In genomic region chr15:101300128-101300527, GRCm38 (mm10) we compare ENCODE assay signal across 31 mouse cellular contexts. TPM values are rescaled to one million over a fixed set of nuclear protein-coding genes. Genes with fewer than 3 reads are reported as not detected.
DNase-seq lines count a peak whose midpoint lies in the region; ATAC-seq and TF ChIP-seq lines count a peak whose summit lies in the region.
"Had no signal": no experiment of that assay in that cellular context is flagged by ENCODE, and none has a peak within 500 bp of the region (broad histone marks: within the 10 kb centered on the region; RNA-seq: fewer than 3 reads in every experiment).

No protein-coding gene starts in this region.

- H3K4me2 ChIP-seq in heart, embryonic 15.5 days, result no peak overlapping the region
- H3K4me2 ChIP-seq in liver, embryonic 12.5 days, result no peak overlapping the region
- H3K4me2 ChIP-seq in liver, embryonic 13.5 days, result no peak overlapping the region
- no peak overlapping the region for H3K4me2 ChIP-seq in stomach, postnatal 0 days (replicated peaks; ENCODE audit: low read depth)
- H3K4me2 ChIP-seq: embryonic facial prominence, embryonic 12.5 days; midbrain, embryonic 15.5 days; neural tube, embryonic 15.5 days had no signal

- H3K27me3 ChIP-seq in heart, embryonic 15.5 days, result no peaks in the 10 kb centered on the region
- no peaks in the 10 kb centered on the region for H3K27me3 ChIP-seq in liver, embryonic 12.5 days (replicated peaks)
- no peaks in the 10 kb centered on the region for H3K27me3 ChIP-seq in liver, embryonic 13.5 days
- H3K27me3 ChIP-seq in stomach, postnatal 0 days (ENCODE audit: control insufficient read depth, insufficient read depth, low read length), result no peaks in the 10 kb centered on the region
- H3K27me3 ChIP-seq: embryonic facial prominence, embryonic 12.5 days; midbrain, embryonic 15.5 days; neural tube, embryonic 15.5 days had no signal

- TF ChIP-seq EP300 in stomach, postnatal 0 days (optimal IDR thresholded peaks at IDR 0.05), result no peak

- H3K4me3 ChIP-seq in heart, embryonic 15.5 days, result no peak overlapping the region
- no peak overlapping the region for H3K4me3 ChIP-seq in liver, embryonic 12.5 days
- no peak overlapping the region for H3K4me3 ChIP-seq in liver, embryonic 13.5 days (replicated peaks)
- no peak overlapping the region for H3K4me3 ChIP-seq in stomach, postnatal 0 days (ENCODE audit: low read depth, low read length)
- H3K4me3 ChIP-seq: embryonic facial prominence, embryonic 12.5 days; midbrain, embryonic 10.5 days; midbrain, embryonic 15.5 days; neural tube, embryonic 15.5 days had no signal

- TF ChIP-seq CTCF in stomach, postnatal 0 days (IDR thresholded peaks at IDR 0.05; ENCODE audit: low read depth), result no peak

- no peak for ATAC-seq in heart, embryonic 15.5 days (replicated peaks; ENCODE audit: insufficient number of reproducible peaks, insufficient read depth, low FRiP score, low read depth)
- no peak for ATAC-seq in liver, embryonic 12.5 days
- 0 out of 2 replicates have a peak, but pooled peaks have one; percentile 41 for ATAC-seq in liver, embryonic 13.5 days (ENCODE audit: low read depth)
- ATAC-seq in stomach, postnatal 0 days (ENCODE audit: low FRiP score, low TSS enrichment), result 0 out of 2 replicates have a peak, but pooled peaks have one; percentile 23
- ATAC-seq: activated CD4-positive, CD25-positive, alpha-beta regulatory T cell, adult 4 months; forebrain, embryonic 14.5 days; hindbrain, embryonic 16.5 days; midbrain, embryonic 15.5 days had no signal

- no peaks in the 10 kb centered on the region for H3K9me3 ChIP-seq in heart, embryonic 15.5 days (replicated peaks)
- H3K9me3 ChIP-seq in liver, embryonic 12.5 days (replicated peaks), result no peaks in the 10 kb centered on the region
- no peaks in the 10 kb centered on the region for H3K9me3 ChIP-seq in liver, embryonic 13.5 days (replicated peaks)
- no peaks in the 10 kb centered on the region for H3K9me3 ChIP-seq in stomach, postnatal 0 days (ENCODE audit: control insufficient read depth, low read length)
- H3K9me3 ChIP-seq: embryonic facial prominence, embryonic 12.5 days; midbrain, embryonic 10.5 days; midbrain, embryonic 15.5 days; neural tube, embryonic 15.5 days had no signal

- H3K36me3 ChIP-seq in heart, embryonic 15.5 days, result no peaks in the 10 kb centered on the region
- no peaks in the 10 kb centered on the region for H3K36me3 ChIP-seq in liver, embryonic 12.5 days
- H3K36me3 ChIP-seq in liver, embryonic 13.5 days, result no peaks in the 10 kb centered on the region
- H3K36me3 ChIP-seq in stomach, postnatal 0 days (ENCODE audit: control insufficient read depth, insufficient read depth, low read length), result no peaks in the 10 kb centered on the region
- H3K36me3 ChIP-seq: embryonic facial prominence, embryonic 12.5 days; midbrain, embryonic 10.5 days; midbrain, embryonic 15.5 days; neural tube, embryonic 15.5 days had no signal

- no peak for DNase-seq in heart, adult 9 months (ENCODE audit: low spot score in 2 of 2)
- no peak for DNase-seq in liver
- no peak for DNase-seq in liver, embryonic 13.5 days
- no peak for DNase-seq in stomach, postnatal 0 days (ENCODE audit: low spot score)
- DNase-seq in frontal cortex, postnatal 25 days (ENCODE audit: low spot score in 2 of 2), result no peak
- DNase-seq: adrenal gland, adult 2 months; B cell, adult 2 months; cerebellum, adult 2 months; cerebellum, postnatal 14 days; heart, postnatal 14 days; kidney, adult 8-10 months; layer of hippocampus, postnatal 36 days; left cerebral cortex, postnatal 4 days; lung, adult 18-20 months; lung, postnatal 10 days; retina, postnatal 1 day; right cerebral cortex, postnatal 14 days; thymus, adult 18-20 months; thymus, postnatal 36 days had no signal

- peaks cover 22% of the 10 kb centered on the region for H3K4me1 ChIP-seq in heart, embryonic 15.5 days (replicated peaks)
- peaks cover 22% of the 10 kb centered on the region for H3K4me1 ChIP-seq in liver, embryonic 12.5 days
- H3K4me1 ChIP-seq in liver, embryonic 13.5 days (replicated peaks), result peaks cover 21% of the 10 kb centered on the region
- no peaks in the 10 kb centered on the region for H3K4me1 ChIP-seq in stomach, postnatal 0 days (replicated peaks; ENCODE audit: control insufficient read depth, insufficient read depth)
- H3K4me1 ChIP-seq: midbrain, embryonic 15.5 days had no signal

- peak overlapping the region; percentile 64 for H3K27ac ChIP-seq in heart, embryonic 15.5 days
- 0 out of 2 replicates have a peak overlapping the region, but pooled peaks have one; percentile 28 for H3K27ac ChIP-seq in liver, embryonic 12.5 days
- no peak overlapping the region for H3K27ac ChIP-seq in liver, embryonic 13.5 days
- no peak overlapping the region for H3K27ac ChIP-seq in stomach, postnatal 0 days (replicated peaks)
- H3K27ac ChIP-seq: embryonic facial prominence, embryonic 12.5 days; kidney, postnatal 0 days; macrophage; midbrain, embryonic 10.5 days; midbrain, embryonic 15.5 days; neural tube, embryonic 15.5 days had no signal

- WGBS in heart, embryonic 15.5 days, result 38% methylated on average over 6 of the region's 6 CpGs
- 11% methylated on average over 6 of the region's 6 CpGs for WGBS in liver, embryonic 12.5 days (ENCODE audit: insufficient replicate concordance)
- WGBS in liver, embryonic 13.5 days (ENCODE audit: insufficient replicate concordance), result 16% methylated on average over 6 of the region's 6 CpGs
- WGBS in stomach, postnatal 0 days, result 53% methylated on average over 6 of the region's 6 CpGs

- no peak overlapping the region for H3K9ac ChIP-seq in heart, embryonic 15.5 days
- no peak overlapping the region for H3K9ac ChIP-seq in liver, embryonic 12.5 days
- H3K9ac ChIP-seq in liver, embryonic 13.5 days, result no peak overlapping the region
- no peak overlapping the region for H3K9ac ChIP-seq in stomach, postnatal 0 days (ENCODE audit: low read length)
- H3K9ac ChIP-seq: embryonic facial prominence, embryonic 12.5 days; midbrain, embryonic 15.5 days; neural tube, embryonic 15.5 days had no signal

RNA-seq across cellular contexts. Expression of gene 6030408B16Rik, which starts 7.1 kb away (rescaled TPM):
- polyA plus RNA-seq in heart, embryonic 15.5 days (2015; fragmentation: Nextera tagmentation; extraction: Ambion mirVana), result 3.1 and 4.8 TPM in 2 replicates
- polyA plus RNA-seq in liver, embryonic 12.5 days (2016; fragmentation: Nextera tagmentation; extraction: Ambion mirVana), result 0.17 and 0.19 TPM in 2 replicates
- polyA plus RNA-seq in liver, embryonic 13.5 days (2015; fragmentation: Nextera tagmentation; extraction: Ambion mirVana), result 0.13 and 0.22 TPM in 2 replicates
- polyA plus RNA-seq in stomach, postnatal 0 days (2015; fragmentation: Nextera tagmentation; extraction: Ambion mirVana), result 2.4 TPM in 2 replicates
- polyA plus RNA-seq: large intestine, adult 2 months; macrophage had no signal

RNA-seq across cellular contexts. Expression of gene Atg101, which starts 16.1 kb away (rescaled TPM):
- polyA plus RNA-seq in heart, embryonic 15.5 days (2015; fragmentation: Nextera tagmentation; extraction: Ambion mirVana), result 52.0 and 59.9 TPM in 2 replicates
- polyA plus RNA-seq in liver, embryonic 12.5 days (2016; fragmentation: Nextera tagmentation; extraction: Ambion mirVana), result 31.5 and 31.7 TPM in 2 replicates
- polyA plus RNA-seq in liver, embryonic 13.5 days (2015; fragmentation: Nextera tagmentation; extraction: Ambion mirVana), result 29.6 and 31.7 TPM in 2 replicates
- polyA plus RNA-seq in stomach, postnatal 0 days (2015; fragmentation: Nextera tagmentation; extraction: Ambion mirVana), result 49.3 and 50.4 TPM in 2 replicates

RNA-seq across cellular contexts. Expression of gene Nr4a1, which starts 46.1 kb away (rescaled TPM):
- 10.6 and 12.5 TPM in 2 replicates for polyA plus RNA-seq in heart, embryonic 15.5 days (2015; fragmentation: Nextera tagmentation; extraction: Ambion mirVana)
- polyA plus RNA-seq in liver, embryonic 12.5 days (2016; fragmentation: Nextera tagmentation; extraction: Ambion mirVana), result 0.83 and 1.0 TPM in 2 replicates
- polyA plus RNA-seq in liver, embryonic 13.5 days (2015; fragmentation: Nextera tagmentation; extraction: Ambion mirVana), result 0.43 and 0.56 TPM in 2 replicates
- polyA plus RNA-seq in stomach, postnatal 0 days (2015; fragmentation: Nextera tagmentation; extraction: Ambion mirVana), result 9.4 and 17.1 TPM in 2 replicates

Comparison
In these comparisons a context has a peak if more than half of its experiments do, and no peak if none do; other contexts are left out.
1. ATAC-seq: peak in liver, embryonic 13.5 days (single experiment) and stomach, postnatal 0 days (single experiment); none in heart, embryonic 15.5 days (single experiment) and liver, embryonic 12.5 days (single experiment).
2. H3K27ac ChIP-seq: peak in heart, embryonic 15.5 days (single experiment) and liver, embryonic 12.5 days (single experiment); none in liver, embryonic 13.5 days (single experiment) and stomach, postnatal 0 days (single experiment).